Mouse (Mus musculus): Measurements from ENCODE around the gene Fbn1. TPM values are rescaled to one million over a fixed set of nuclear protein-coding genes. Genes with fewer than 3 reads are reported as not detected.

Gene Fbn1
- polyA plus RNA-seq, 1 experiment from 2014 or later = 28.5 TPM

GRCm38 (mm10) chr2:125375301-125375700 is 132.5 kb downstream of the Fbn1 start:
- Histone ChIP-seq H3K4me3 (ENCODE audit: low read depth, low read length) (no peak overlapping the region), H3K4me1 (ENCODE audit: control insufficient read depth, insufficient read depth, low read length) (no peaks in the 10 kb centered on the region), H3K4me2 (no peak overlapping the region; the same call in 1 of the 2 replicates), H3K27me3 (ENCODE audit: control insufficient read depth, insufficient read depth, low read length) (no peaks in the 10 kb centered on the region), H3K36me3 (ENCODE audit: control insufficient read depth, insufficient read depth, low read length) (peaks cover 5% of the 10 kb centered on the region), H3K27ac (ENCODE audit: low read depth, low read length) (no peak overlapping the region), H3K9me3 (replicated peaks; ENCODE audit: control insufficient read depth, low read length) (no peaks in the 10 kb centered on the region), H3K9ac (ENCODE audit: low read depth, low read length) (no peak overlapping the region)
- WGBS (ENCODE audit: insufficient replicate concordance) = 79% methylated on average over 10 of the region's 10 CpGs
- no peak for ATAC-seq (replicated peaks; ENCODE audit: insufficient number of reproducible peaks, low FRiP score, low TSS enrichment)

GRCm38 (mm10) chr2:125369666-125370065 is 138.1 kb downstream of the Fbn1 start:
- Histone ChIP-seq H3K36me3 (ENCODE audit: control insufficient read depth, insufficient read depth, low read length) (no peaks in the 10 kb centered on the region; the same call in 1 of the 2 replicates), H3K4me3 (ENCODE audit: low read depth, low read length) (no peak overlapping the region), H3K4me1 (ENCODE audit: control insufficient read depth, insufficient read depth, low read length) (no peaks in the 10 kb centered on the region), H3K9ac (ENCODE audit: low read depth, low read length) (no peak overlapping the region), H3K4me2 (no peak overlapping the region), H3K27ac (ENCODE audit: low read depth, low read length) (no peak overlapping the region), H3K9me3 (replicated peaks; ENCODE audit: control insufficient read depth, low read length) (no peaks in the 10 kb centered on the region), H3K27me3 (ENCODE audit: control insufficient read depth, insufficient read depth, low read length) (no peaks in the 10 kb centered on the region)
- ATAC-seq (replicated peaks; ENCODE audit: insufficient number of reproducible peaks, low FRiP score, low TSS enrichment) = no peak
- 83% methylated on average over 8 of the region's 8 CpGs for WGBS (ENCODE audit: insufficient replicate concordance)

- WGBS (ENCODE audit: insufficient replicate concordance) = 67% methylated on average over 4 of the region's 4 CpGs
Observed at GRCm38 (mm10) chr2:125368616-125369015, 139.2 kb downstream of the Fbn1 start.

DNA sequence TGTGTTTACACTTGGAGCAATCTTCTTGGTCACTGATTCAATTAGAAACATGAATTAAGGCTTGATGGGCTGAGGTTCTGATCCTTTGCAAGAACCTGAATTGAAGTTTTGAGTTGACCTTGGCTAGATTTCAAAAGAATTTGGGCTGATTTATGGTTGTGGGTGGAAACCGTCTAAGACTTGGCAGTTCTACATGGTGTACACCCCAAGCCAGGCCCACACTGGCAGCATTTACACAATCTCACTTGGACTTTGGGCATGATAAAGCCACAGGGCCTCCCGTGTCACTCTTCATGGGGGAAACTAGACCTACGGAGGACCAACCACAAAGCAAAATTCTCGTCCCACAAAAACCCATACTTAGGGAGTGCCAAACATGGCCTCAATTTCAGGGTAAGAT is 146.1 kb downstream of the Fbn1 start:
- no peak for ATAC-seq (replicated peaks; ENCODE audit: insufficient number of reproducible peaks, low FRiP score, low TSS enrichment)
- Histone ChIP-seq H3K4me2 (no peak overlapping the region), H3K9me3 (replicated peaks; ENCODE audit: control insufficient read depth, low read length) (no peaks in the 10 kb centered on the region), H3K9ac (ENCODE audit: low read depth, low read length) (no peak overlapping the region), H3K27ac (ENCODE audit: low read depth, low read length) (no peak overlapping the region), H3K36me3 (ENCODE audit: control insufficient read depth, insufficient read depth, low read length) (peaks cover 17% of the 10 kb centered on the region), H3K4me3 (ENCODE audit: low read depth, low read length) (no peak overlapping the region), H3K4me1 (ENCODE audit: control insufficient read depth, insufficient read depth, low read length) (no peaks in the 10 kb centered on the region), H3K27me3 (ENCODE audit: control insufficient read depth, insufficient read depth, low read length) (no peaks in the 10 kb centered on the region)
- WGBS (ENCODE audit: insufficient replicate concordance) = 85% methylated on average over 4 of the region's 4 CpGs

More at GRCm38 (mm10) chr2:125368616-125369015, 139.2 kb downstream of the Fbn1 start:
- Histone ChIP-seq H3K4me2 (no peak overlapping the region), H3K4me3 (ENCODE audit: low read depth, low read length) (no peak overlapping the region), H3K9me3 (replicated peaks; ENCODE audit: control insufficient read depth, low read length) (no peaks in the 10 kb centered on the region), H3K4me1 (ENCODE audit: control insufficient read depth, insufficient read depth, low read length) (no peaks in the 10 kb centered on the region), H3K27me3 (ENCODE audit: control insufficient read depth, insufficient read depth, low read length) (no peaks in the 10 kb centered on the region), H3K9ac (ENCODE audit: low read depth, low read length) (no peak overlapping the region), H3K36me3 (ENCODE audit: control insufficient read depth, insufficient read depth, low read length) (no peaks in the 10 kb centered on the region; the same call in 1 of the 2 replicates), H3K27ac (ENCODE audit: low read depth, low read length) (no peak overlapping the region)
- ATAC-seq (replicated peaks; ENCODE audit: insufficient number of reproducible peaks, low FRiP score, low TSS enrichment) = no peak

GRCm38 (mm10) chr2:125356486-125356885 is 151.3 kb downstream of the Fbn1 start:
- no peak for ATAC-seq (replicated peaks; ENCODE audit: insufficient number of reproducible peaks, low FRiP score, low TSS enrichment)
- Histone ChIP-seq H3K36me3 (ENCODE audit: control insufficient read depth, insufficient read depth, low read length) (0 out of 2 replicates have a peak, but pooled peaks cover 4% of the 10 kb centered on the region), H3K9ac (ENCODE audit: low read depth, low read length) (no peak overlapping the region), H3K9me3 (replicated peaks; ENCODE audit: control insufficient read depth, low read length) (no peaks in the 10 kb centered on the region), H3K27ac (ENCODE audit: low read depth, low read length) (no peak overlapping the region), H3K4me3 (ENCODE audit: low read depth, low read length) (no peak overlapping the region), H3K4me1 (ENCODE audit: control insufficient read depth, insufficient read depth, low read length) (peaks cover 19% of the 10 kb centered on the region), H3K4me2 (no peak overlapping the region), H3K27me3 (ENCODE audit: control insufficient read depth, insufficient read depth, low read length) (no peaks in the 10 kb centered on the region)
- WGBS (ENCODE audit: insufficient replicate concordance) = 58% methylated on average over 3 of the region's 3 CpGs

DNA sequence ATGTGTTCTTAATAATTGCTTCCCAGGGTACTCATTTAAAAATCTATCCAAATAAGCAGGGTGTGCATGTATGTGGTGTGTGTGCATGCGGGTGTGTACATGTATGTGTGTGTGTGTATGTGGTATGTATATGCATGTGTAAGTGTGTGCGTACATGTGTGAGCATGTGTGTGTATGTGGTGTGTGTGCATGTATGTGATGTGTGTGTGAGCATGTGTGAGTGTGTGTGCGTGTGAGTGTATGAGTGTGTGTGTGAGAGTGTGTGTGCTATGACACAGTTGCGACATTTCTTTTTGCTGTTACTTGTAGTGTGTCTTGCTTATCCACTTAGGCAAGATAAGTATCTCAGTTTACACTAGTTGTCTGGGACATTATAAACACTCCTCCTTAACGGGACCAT is 151.7 kb downstream of the Fbn1 start:
- Histone ChIP-seq H3K4me1 (ENCODE audit: control insufficient read depth, insufficient read depth, low read length) (peaks cover 19% of the 10 kb centered on the region), H3K9me3 (replicated peaks; ENCODE audit: control insufficient read depth, low read length) (no peaks in the 10 kb centered on the region), H3K27me3 (ENCODE audit: control insufficient read depth, insufficient read depth, low read length) (no peaks in the 10 kb centered on the region), H3K9ac (ENCODE audit: low read depth, low read length) (no peak overlapping the region), H3K4me2 (no peak overlapping the region), H3K27ac (ENCODE audit: low read depth, low read length) (peak overlapping the region; percentile 51; the same call in 1 of the 2 replicates), H3K4me3 (ENCODE audit: low read depth, low read length) (no peak overlapping the region), H3K36me3 (ENCODE audit: control insufficient read depth, insufficient read depth, low read length) (0 out of 2 replicates have a peak, but pooled peaks cover 3% of the 10 kb centered on the region)
- WGBS (ENCODE audit: insufficient replicate concordance) = 68% methylated on average over 5 of the region's 5 CpGs
- ATAC-seq (replicated peaks; ENCODE audit: insufficient number of reproducible peaks, low FRiP score, low TSS enrichment) = no peak

DNA sequence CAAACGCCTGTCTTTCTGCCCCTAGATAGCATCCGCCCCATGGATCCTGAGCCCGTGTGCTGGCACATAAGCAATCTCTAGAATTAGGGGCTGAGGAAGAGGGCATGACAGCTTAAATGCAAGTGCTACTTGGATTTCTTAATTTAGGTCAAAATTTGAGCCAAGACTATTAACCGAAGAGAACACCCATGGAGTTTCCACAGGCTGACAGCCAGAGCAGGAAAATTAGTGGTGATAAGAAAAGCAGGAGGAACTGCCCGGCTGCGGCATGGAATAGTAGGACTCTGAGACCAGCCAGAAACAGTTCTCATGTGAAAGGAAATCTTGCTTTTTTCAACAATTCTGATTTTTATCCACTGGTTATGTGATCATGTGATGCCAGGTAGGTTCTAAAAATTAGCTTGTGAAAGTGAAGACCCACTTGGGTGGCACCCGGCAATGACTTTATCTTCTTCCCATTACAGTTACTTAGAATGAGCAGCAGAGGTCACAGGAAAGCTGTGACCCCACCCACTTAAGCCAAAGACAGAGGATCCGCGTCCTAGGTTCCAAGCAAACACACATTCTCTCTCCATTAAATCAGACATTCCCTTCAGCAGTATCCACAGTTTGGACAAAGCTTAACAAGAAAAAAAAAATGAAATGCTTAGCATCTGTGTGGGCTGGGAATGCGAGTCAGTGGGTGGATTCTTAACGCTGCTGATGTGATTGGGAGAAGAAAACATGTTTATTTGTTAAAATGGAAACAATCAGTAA is 152.4 kb downstream of the Fbn1 start:
- no peaks in the 10 kb centered on the region for H3K27me3 ChIP-seq (ENCODE audit: control insufficient read depth, insufficient read depth, low read length)
- no peak overlapping the region for H3K9ac ChIP-seq (ENCODE audit: low read depth, low read length)
- no peak overlapping the region for H3K4me2 ChIP-seq
- no peak for ATAC-seq (replicated peaks; ENCODE audit: insufficient number of reproducible peaks, low FRiP score, low TSS enrichment)
- H3K4me1 ChIP-seq (ENCODE audit: control insufficient read depth, insufficient read depth, low read length) = peaks cover 19% of the 10 kb centered on the region
- no peaks in the 10 kb centered on the region for H3K9me3 ChIP-seq (replicated peaks; ENCODE audit: control insufficient read depth, low read length)
- peak overlapping the region; percentile 51; the same call in 1 of the 2 replicates for H3K27ac ChIP-seq (ENCODE audit: low read depth, low read length)
- WGBS (ENCODE audit: insufficient replicate concordance) = 42% methylated on average over 11 of the region's 11 CpGs
- no peak overlapping the region for H3K4me3 ChIP-seq (ENCODE audit: low read depth, low read length)
- H3K36me3 ChIP-seq (ENCODE audit: control insufficient read depth, insufficient read depth, low read length) = 0 out of 2 replicates have a peak, but pooled peaks cover 5% of the 10 kb centered on the region

GRCm38 (mm10) chr2:125354587-125354986 is 153.2 kb downstream of the Fbn1 start:
- Histone ChIP-seq H3K27ac (ENCODE audit: low read depth, low read length) (0 out of 2 replicates have a peak overlapping the region, but pooled peaks have one; percentile 22), H3K36me3 (ENCODE audit: control insufficient read depth, insufficient read depth, low read length) (0 out of 2 replicates have a peak, but pooled peaks cover 5% of the 10 kb centered on the region), H3K9me3 (replicated peaks; ENCODE audit: control insufficient read depth, low read length) (no peaks in the 10 kb centered on the region), H3K27me3 (ENCODE audit: control insufficient read depth, insufficient read depth, low read length) (no peaks in the 10 kb centered on the region), H3K4me2 (no peak overlapping the region), H3K9ac (ENCODE audit: low read depth, low read length) (no peak overlapping the region), H3K4me3 (ENCODE audit: low read depth, low read length) (no peak overlapping the region), H3K4me1 (ENCODE audit: control insufficient read depth, insufficient read depth, low read length) (peaks cover 19% of the 10 kb centered on the region)
- 85% methylated on average over 11 of the region's 11 CpGs for WGBS (ENCODE audit: insufficient replicate concordance)
- no peak for ATAC-seq (replicated peaks; ENCODE audit: insufficient number of reproducible peaks, low FRiP score, low TSS enrichment)

All from heart, embryonic 11.5 days (tissue).